Mouse (Mus musculus) heart, embryonic 15.5 days (tissue): ENCODE results near the gene Orm2. TPM values are rescaled to one million over a fixed set of nuclear protein-coding genes. Genes with fewer than 3 reads are reported as not detected.

ENCODE experiments used
- ATAC-seq: fragments of 200-750 bp; cut with Nextera tagmentation; replicated peaks from 2 replicates; pipeline ENCODE4 v1.8.0; 2017; ENCODE audit warnings: low read depth, moderate TSS enrichment; ENCODE audit not compliant: insufficient number of reproducible peaks, insufficient read depth, low FRiP score
- H3K27ac ChIP-seq: fragments of 300-500 bp; sonication (generic); 2 replicates; pipeline ENCODE4 v1.5.1; 2015; ENCODE audit warnings: mild to moderate bottlenecking, inconsistent platforms
- H3K27me3 ChIP-seq: fragments of 300-500 bp; sonication (generic); 2 replicates; pipeline ENCODE4 v1.6.1; 2015; ENCODE audit warnings: inconsistent platforms
- H3K36me3 ChIP-seq: fragments of 300-500 bp; sonication (generic); 2 replicates; pipeline ENCODE4 v1.6.1; 2015; ENCODE audit warnings: mild to moderate bottlenecking, inconsistent platforms
- H3K4me1 ChIP-seq: fragments of 300-500 bp; sonication (generic); replicated peaks from 2 replicates; pipeline ENCODE4 v1.6.1; 2015; ENCODE audit warnings: inconsistent platforms
- H3K4me2 ChIP-seq: fragments of 300-500 bp; sonication (generic); 2 replicates; pipeline ENCODE4 v1.6.1; 2015; ENCODE audit warnings: inconsistent platforms, mild to moderate bottlenecking, moderate library complexity
- H3K4me3 ChIP-seq: fragments of 300-500 bp; sonication (generic); 2 replicates; pipeline ENCODE4 v1.5.1; 2015; ENCODE audit warnings: mild to moderate bottlenecking, inconsistent platforms
- H3K9ac ChIP-seq: fragments of 300-500 bp; sonication (generic); 2 replicates; pipeline ENCODE4 v1.6.1; 2015; ENCODE audit warnings: mild to moderate bottlenecking, inconsistent platforms
- H3K9me3 ChIP-seq: fragments of 300-500 bp; sonication (generic); replicated peaks from 2 replicates; pipeline ENCODE4 v1.6.1; 2016; ENCODE audit warnings: inconsistent platforms
- WGBS: fragments of 180-500 bp; shearing (Covaris S2); methylation state at CpG from one replicate; pipeline ENCODE4 v1.1.7; 2015; ENCODE audit warnings: mixed read lengths; 5-methylcytosine and 5-hydroxymethylcytosine counted together
- polyA plus RNA-seq: library from polyadenylated mRNA; unstranded; fragments of >200 nt; fragmentation: Nextera tagmentation; extraction: Ambion mirVana; gene quantifications from 2 replicates; pipeline ENCODE4 v1.2.1, GENCODE M21; 2015

The Orm2 gene
- polyA plus RNA-seq, 1 experiment from 2014 or later = not detected

DNA sequence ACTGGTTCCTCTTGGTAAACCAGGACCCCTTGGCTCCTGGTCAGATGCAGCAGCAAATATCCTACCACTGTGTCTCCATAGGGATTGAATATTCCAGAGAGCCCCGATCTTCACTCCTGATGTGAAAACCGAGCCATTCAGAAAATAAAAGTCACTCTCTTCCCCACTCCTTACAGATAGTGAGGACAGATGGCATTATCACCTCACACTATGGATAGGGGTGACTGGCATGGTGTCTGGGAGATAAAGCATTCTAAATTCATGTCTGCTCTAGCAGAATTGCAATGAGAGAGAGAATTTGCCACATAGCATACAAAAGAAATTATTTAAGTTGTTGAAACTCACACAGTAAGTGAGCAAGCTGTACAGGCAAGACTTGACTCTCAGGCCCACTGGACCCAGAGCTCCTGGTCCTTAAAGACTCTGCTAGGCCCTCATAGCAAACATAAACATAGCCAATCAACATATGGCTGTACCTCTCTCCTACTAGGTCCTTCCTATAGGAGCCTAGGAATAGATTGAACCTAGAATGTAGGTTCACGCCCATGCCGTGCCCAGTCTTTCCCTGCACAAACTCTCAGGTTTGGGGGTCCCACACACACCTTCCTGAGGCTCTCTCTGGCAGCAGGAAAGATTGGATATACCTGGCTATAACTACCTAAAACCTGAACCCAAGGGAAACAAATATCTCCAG lies 20.6 kb downstream of the Orm2 start:
- no peaks in the 10 kb centered on the region for H3K27me3 ChIP-seq
- H3K9me3 ChIP-seq = no peaks in the 10 kb centered on the region
- peaks cover 14% of the 10 kb centered on the region; the same call in 1 of the 2 replicates for H3K36me3 ChIP-seq
- no peak for ATAC-seq
- no peak overlapping the region for H3K27ac ChIP-seq
- H3K4me1 ChIP-seq = no peaks in the 10 kb centered on the region
- no peak overlapping the region for H3K4me3 ChIP-seq
- no peak overlapping the region for H3K4me2 ChIP-seq
- H3K9ac ChIP-seq = no peak overlapping the region
- 79% methylated on average over 4 of the region's 4 CpGs for WGBS

DNA sequence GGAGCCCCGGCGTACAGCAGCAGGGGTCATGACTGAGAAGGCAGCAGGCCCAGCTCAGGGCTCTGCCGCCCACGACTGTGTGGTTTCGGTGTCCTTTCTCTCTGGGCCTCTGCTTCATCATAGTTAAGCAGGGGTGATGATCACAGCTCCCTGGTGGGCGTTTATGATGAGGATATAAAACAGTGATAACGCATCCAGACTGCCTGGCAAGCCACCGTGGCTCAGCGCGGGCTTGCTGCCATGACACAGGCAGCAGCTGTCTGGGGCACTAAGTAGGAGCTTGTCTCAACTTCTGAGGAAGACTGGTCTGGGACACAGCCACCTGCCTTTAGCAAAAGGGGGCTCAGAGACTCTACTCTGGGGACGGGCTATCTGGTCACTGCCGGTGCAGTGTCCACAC lies 21.2 kb downstream of the Orm2 start:
- WGBS = 67% methylated on average over 12 of the region's 12 CpGs
- no peak overlapping the region for H3K4me2 ChIP-seq

DNA sequence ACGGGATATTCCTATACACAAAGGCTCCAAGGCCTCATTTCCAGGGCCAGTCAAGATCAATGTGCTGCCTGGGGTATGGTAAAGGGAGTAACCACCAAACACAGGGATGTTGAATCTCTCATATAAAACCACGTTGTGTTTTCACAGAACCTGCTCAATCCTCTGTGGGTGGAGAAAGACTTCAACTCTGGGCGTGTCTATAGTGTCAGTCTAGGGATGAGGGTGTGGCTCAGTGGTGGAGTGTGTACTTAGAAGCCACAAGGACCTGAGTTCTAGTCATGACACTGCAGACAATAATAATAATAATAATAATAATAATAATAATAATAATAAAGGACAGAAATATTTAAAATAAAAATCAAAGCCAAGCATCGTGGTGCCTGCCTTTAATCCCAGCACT lies 22.0 kb downstream of the Orm2 start:
- 90% methylated on average over 4 of the region's 4 CpGs for WGBS
- no peaks in the 10 kb centered on the region for H3K9me3 ChIP-seq
- no peak overlapping the region for H3K4me3 ChIP-seq
- H3K27me3 ChIP-seq = no peaks in the 10 kb centered on the region
- H3K4me1 ChIP-seq = 0 out of 2 replicates have a peak, but pooled peaks cover 1% of the 10 kb centered on the region
- ATAC-seq = no peak
- no peak overlapping the region for H3K27ac ChIP-seq
- no peak overlapping the region for H3K9ac ChIP-seq
- peaks cover 11% of the 10 kb centered on the region; the same call in 1 of the 2 replicates for H3K36me3 ChIP-seq
- no peak overlapping the region for H3K4me2 ChIP-seq

More for the DNA sequence above, 21.2 kb downstream of the Orm2 start:
- H3K36me3 ChIP-seq = peaks cover 14% of the 10 kb centered on the region; the same call in 1 of the 2 replicates
- no peak overlapping the region for H3K27ac ChIP-seq
- H3K4me1 ChIP-seq = no peaks in the 10 kb centered on the region
- ATAC-seq = no peak
- no peaks in the 10 kb centered on the region for H3K9me3 ChIP-seq
- H3K4me3 ChIP-seq = no peak overlapping the region
- H3K9ac ChIP-seq = no peak overlapping the region
- H3K27me3 ChIP-seq = no peaks in the 10 kb centered on the region

DNA sequence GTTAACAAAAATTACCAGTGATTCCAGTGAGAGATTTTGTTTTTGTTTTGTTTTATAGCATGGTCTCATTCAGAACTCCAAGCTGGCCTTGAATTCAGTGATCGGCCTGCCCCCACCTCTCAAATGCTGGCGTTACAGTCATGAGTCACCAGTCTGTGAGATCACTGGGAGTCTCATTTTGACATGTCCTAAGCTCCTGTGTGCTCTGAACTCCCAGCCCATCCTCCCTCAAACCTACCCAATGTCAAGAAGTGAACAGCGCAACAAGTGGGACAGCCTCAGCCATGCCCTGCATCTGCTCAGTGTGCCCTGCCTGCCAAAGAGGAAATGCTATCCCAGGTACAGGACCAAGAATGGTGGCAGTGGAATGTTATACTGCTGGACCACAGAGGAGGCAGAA lies 23.0 kb downstream of the Orm2 start:
- Histone ChIP-seq H3K9me3 (no peaks in the 10 kb centered on the region), H3K4me3 (no peak overlapping the region), H3K4me1 (0 out of 2 replicates have a peak, but pooled peaks cover 2% of the 10 kb centered on the region), H3K27ac (no peak overlapping the region), H3K4me2 (no peak overlapping the region), H3K27me3 (no peaks in the 10 kb centered on the region), H3K36me3 (peaks cover 5% of the 10 kb centered on the region; the same call in 1 of the 2 replicates), H3K9ac (no peak overlapping the region)
- no peak for ATAC-seq
- 80% methylated on average over 3 of the region's 3 CpGs for WGBS

DNA sequence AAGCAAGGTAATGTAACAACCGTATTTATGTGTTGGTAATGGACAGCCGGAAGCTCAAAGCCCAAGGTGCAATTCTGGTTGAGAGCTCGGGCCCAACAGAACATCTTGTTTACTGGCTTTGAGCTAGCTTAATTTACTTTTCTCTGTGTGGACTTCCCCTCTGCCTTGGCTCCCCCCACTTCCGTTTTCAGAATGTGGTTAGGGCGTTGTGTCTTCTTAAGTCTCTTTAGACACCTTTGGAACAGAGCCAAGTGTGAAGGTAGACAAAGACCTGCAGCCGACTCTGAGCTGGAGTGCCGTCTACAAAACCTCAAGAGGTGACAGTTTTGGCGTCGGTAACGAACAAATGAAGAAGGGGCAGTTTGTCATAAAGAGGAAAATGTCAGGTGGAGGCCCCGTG lies 23.5 kb downstream of the Orm2 start:
- no peak for ATAC-seq
- Histone ChIP-seq H3K27me3 (no peaks in the 10 kb centered on the region), H3K27ac (no peak overlapping the region), H3K4me2 (no peak overlapping the region), H3K4me3 (no peak overlapping the region), H3K9ac (no peak overlapping the region), H3K9me3 (no peaks in the 10 kb centered on the region), H3K4me1 (0 out of 2 replicates have a peak, but pooled peaks cover 2% of the 10 kb centered on the region), H3K36me3 (no peaks in the 10 kb centered on the region)
- WGBS = 71% methylated on average over 11 of the region's 11 CpGs

DNA sequence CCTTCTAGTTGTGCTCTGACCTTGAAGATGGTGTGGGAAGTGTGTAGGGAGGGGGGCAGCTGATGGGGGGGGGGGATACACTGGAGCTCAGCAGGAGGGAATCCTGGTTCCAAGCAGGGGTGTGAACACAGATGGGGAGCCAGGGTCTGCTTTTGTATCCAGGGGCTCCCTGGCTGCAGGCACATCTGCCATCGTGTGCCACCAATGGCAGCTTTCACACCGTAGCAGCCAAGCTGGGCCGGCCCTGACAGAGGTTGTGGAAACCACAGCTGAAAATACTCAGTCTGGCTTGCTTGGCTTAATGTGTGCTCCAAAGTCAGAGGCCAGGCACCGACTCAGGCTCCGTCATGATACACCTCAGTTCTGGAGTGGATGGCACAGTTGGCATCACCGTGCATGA lies 25.8 kb downstream of the Orm2 start:
- Histone ChIP-seq H3K4me1 (0 out of 2 replicates have a peak, but pooled peaks cover 2% of the 10 kb centered on the region), H3K27me3 (no peaks in the 10 kb centered on the region), H3K4me3 (no peak overlapping the region), H3K9ac (no peak overlapping the region), H3K4me2 (no peak overlapping the region), H3K36me3 (no peaks in the 10 kb centered on the region), H3K9me3 (no peaks in the 10 kb centered on the region), H3K27ac (no peak overlapping the region)
- no peak for ATAC-seq
- WGBS = 81% methylated on average over 6 of the region's 6 CpGs

DNA sequence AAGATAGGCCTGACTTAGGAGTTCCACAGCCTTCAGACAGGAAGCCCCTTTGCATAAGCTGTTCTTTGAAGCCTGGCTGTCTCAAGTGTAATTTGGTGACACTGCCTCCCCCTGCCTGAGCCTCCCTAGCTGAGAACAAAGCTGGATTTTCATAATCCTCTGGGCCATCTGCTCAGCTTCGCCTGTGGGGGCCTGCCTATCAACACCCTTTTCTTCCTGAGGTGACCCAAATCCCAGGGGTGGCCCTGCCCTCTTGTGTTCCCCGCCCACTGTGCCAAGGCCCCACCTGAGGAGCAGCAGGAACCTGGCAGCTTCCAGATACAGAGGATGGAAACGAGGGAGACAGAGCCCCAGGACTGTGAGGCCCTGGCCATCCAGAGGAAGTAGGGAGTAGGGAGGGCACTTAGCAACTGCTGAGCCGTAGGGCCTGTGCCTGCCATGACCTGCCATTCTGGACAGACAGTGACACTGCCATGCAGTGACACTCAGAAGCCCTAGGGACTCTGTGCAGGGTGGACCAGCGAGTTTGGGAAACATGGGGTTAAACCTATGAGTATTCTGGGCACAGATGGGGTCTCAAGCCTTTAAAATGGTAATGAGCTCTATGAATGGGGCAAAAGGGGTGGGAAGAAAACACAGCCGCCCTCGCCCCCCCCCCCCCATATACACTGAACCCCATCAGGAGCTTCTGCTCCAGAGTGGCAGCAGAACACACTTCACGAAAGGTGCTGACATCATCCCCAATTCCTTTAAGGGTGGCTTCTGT lies 27.1 kb downstream of the Orm2 start:
- Histone ChIP-seq H3K27me3 (no peaks in the 10 kb centered on the region), H3K4me2 (no peak overlapping the region), H3K36me3 (peaks cover 1% of the 10 kb centered on the region), H3K9me3 (no peaks in the 10 kb centered on the region), H3K4me1 (0 out of 2 replicates have a peak, but pooled peaks cover 2% of the 10 kb centered on the region), H3K9ac (no peak overlapping the region), H3K27ac (no peak overlapping the region), H3K4me3 (no peak overlapping the region)
- no peak for ATAC-seq
- 57% methylated on average over 8 of the region's 8 CpGs for WGBS

DNA sequence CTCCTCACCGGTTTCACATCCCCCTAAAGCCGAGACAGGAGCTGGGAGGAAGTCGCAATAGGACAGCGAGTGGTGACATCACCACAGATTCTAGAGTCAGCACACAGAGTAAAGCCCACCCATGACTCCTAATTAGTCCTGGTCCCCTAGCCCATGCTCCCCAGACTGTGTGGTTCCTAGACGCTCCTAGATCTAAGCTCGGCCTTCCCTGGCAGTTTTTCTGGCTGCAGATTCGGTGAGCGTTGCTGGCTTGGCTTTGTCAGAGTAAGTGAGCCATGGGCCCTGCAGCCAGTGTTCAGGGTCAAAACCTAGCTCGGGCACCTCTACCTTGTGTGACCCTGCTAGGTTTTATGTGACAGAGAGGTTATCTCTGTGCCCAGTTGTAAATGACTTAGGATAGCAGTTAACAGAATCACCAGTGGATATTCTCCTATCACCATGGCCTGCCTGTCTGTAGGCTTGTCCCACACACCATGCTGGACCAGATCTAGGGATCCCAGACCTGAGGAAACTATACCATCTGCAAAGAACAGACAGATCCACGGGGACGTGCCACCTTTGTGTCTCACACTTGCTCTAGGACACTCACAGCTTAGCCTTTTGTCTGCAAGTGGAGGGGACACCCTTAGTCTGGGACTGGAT lies 27.8 kb downstream of the Orm2 start:
- Histone ChIP-seq H3K27me3 (no peaks in the 10 kb centered on the region), H3K4me2 (no peak overlapping the region), H3K36me3 (peaks cover 3% of the 10 kb centered on the region), H3K4me1 (0 out of 2 replicates have a peak, but pooled peaks cover 2% of the 10 kb centered on the region), H3K27ac (no peak overlapping the region), H3K4me3 (no peak overlapping the region), H3K9me3 (no peaks in the 10 kb centered on the region), H3K9ac (no peak overlapping the region)
- 70% methylated on average over 11 of the region's 11 CpGs for WGBS
- no peak for ATAC-seq

DNA sequence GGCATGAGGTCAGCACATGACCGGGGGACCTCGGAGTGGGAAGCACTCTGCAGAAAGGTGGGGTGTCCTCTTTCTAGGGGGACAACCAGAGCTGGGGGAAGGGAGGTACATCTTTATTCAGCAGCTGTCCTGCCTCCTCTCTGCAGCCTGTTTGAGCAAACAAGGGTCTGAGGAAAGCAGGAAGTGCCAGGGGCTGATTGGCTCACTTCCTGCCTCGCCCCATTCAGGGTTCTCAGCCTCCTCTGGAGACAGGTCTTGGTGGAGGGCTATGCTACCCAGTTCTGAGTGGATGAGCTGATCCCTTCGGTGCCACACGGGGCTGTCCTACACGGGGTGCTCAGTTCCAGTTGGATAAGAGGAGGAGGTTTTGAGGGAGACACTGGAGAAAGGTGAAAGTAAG lies 29.1 kb downstream of the Orm2 start:
- Histone ChIP-seq H3K36me3 (peaks cover 3% of the 10 kb centered on the region), H3K4me1 (0 out of 2 replicates have a peak, but pooled peaks cover 2% of the 10 kb centered on the region), H3K4me2 (no peak overlapping the region), H3K9ac (no peak overlapping the region), H3K27ac (no peak overlapping the region), H3K9me3 (no peaks in the 10 kb centered on the region), H3K4me3 (no peak overlapping the region), H3K27me3 (no peaks in the 10 kb centered on the region)
- 64% methylated on average over 6 of the region's 6 CpGs for WGBS
- ATAC-seq = no peak

DNA sequence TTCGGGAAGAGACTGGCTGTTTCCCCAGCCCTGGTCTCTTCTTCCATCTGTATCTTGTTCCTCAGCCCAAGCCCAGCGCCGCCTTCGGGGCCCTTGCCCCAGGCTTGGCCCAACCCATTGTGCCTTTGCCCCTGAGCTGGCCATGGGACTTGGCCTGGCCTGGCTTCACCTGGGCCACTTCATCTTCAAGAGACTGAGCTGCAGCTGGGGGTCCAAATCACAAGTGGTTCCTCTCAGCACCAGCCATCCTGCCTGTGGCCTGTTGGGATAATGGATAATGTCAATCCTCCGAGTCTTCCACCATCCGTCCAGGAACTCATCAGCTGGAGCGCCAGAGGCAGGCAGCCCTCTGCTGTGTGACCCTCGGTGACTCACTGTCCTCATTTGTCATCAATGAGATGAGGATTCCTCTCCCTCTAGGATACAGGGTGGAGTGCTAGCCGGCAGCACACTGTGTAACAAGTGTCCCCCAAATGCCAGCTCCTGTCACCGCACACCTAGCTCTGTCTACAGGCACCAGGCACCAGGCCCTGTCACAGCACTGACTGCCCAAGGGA lies 35.8 kb downstream of the Orm2 start:
- ATAC-seq = no peak
- Histone ChIP-seq H3K4me2 (no peak overlapping the region), H3K9ac (no peak overlapping the region), H3K4me3 (no peak overlapping the region), H3K36me3 (peaks cover 3% of the 10 kb centered on the region), H3K27me3 (no peaks in the 10 kb centered on the region), H3K9me3 (no peaks in the 10 kb centered on the region), H3K4me1 (peaks cover 33% of the 10 kb centered on the region), H3K27ac (no peak overlapping the region)
- WGBS = 82% methylated on average over 10 of the region's 10 CpGs
